Mouse (Mus musculus) small intestine, adult 2 months (tissue): ENCODE measurements at regions not wholly inside any gene's neighbourhood (a gene's known extent, or its start where the extent isn't known, plus 50 kb on each side); places are given as distances from the start of the nearest gene placed in this dataset.

Source experiments
- CTCF ChIP-seq: fragments of 200-500 bp; IDR thresholded peaks from 2 replicates; pipeline ENCODE4 v1.5.1; 2012; ENCODE audit warnings: low read depth, mild to moderate bottlenecking, control low read depth, inconsistent platforms, low read length, moderate library complexity, mixed read lengths; ENCODE audit not compliant: insufficient replicate concordance, insufficient read length; ENCODE audit errors: extremely low read depth
- POLR2A ChIP-seq: fragments of 200-500 bp; IDR thresholded peaks from 2 replicates; pipeline ENCODE4 v1.6.1; 2012; ENCODE audit warnings: low read depth, mild to moderate bottlenecking, control low read depth, inconsistent platforms, low read length, moderate library complexity

GRCm38 (mm10) chr7:115055527-115055926, 312.0 kb downstream of the Insc start:
- TF ChIP-seq CTCF: no peak
- no peak for TF ChIP-seq POLR2A
